Mouse (Mus musculus): ENCODE data around the gene Dzip1. TPM values are rescaled to one million over a fixed set of nuclear protein-coding genes. Genes with fewer than 3 reads are reported as not detected.

The Dzip1 gene
- total RNA-seq, 2 experiments from 2014 or later = 2.1 to 3.3 TPM

DNA sequence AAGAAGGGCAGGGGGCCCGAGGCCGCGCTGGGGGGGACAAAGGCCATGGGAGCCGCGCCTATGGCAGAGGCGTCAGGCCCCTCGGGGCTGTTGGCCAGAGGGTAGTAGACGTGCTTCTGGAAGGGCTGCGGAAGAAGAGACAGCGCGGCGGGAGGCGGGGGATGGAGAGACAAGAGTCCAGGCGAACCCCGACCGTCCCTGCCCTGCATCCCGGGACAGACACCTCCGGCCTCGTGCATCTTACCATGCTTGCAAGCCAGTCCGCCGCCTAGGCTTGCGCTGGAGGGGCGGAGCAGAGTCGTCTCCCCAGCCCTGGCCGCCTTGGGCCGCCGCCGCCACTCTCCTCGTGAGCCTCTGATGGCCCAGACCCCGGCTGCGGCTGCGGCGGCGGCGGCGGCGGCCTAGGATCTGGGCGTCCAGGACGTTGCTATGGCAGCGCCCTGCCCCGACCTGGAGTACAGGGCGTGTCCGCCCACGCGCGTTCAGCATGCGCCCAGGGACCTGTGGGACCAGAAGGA, 2.5 kb downstream of the Dzip1 start:
- DNase-seq = peak in 1 of 2 experiments; percentile 21

GRCm38 (mm10) chr14:118922251-118922650, 3.0 kb downstream of the Dzip1 start:
- no peak for DNase-seq

- DNase-seq = no peak
These were observed 4.6 kb downstream of the Dzip1 start for GRCm38 (mm10) chr14:118920654-118921053.

DNA sequence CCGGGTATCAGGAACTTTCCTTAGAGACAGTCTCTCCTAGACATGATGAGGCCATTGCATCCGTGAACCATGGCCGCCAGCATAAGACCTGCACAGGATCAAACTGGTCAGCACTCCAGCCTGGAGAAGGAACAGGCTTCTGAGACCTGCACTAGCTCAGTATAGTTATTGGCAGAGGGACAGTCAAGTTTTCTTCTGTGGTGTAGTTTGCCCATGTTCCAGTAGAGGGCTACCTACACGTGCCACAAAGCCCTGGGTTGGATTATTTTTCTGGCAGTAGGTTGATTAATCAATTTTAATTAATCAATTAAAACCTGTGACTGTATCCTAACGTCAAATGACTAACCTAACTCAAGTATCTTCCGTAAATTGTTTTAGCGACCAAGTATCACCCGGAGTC, 6.2 kb downstream of the Dzip1 start:
- peak in 1 of 2 experiments; percentile 15 for DNase-seq

DNA sequence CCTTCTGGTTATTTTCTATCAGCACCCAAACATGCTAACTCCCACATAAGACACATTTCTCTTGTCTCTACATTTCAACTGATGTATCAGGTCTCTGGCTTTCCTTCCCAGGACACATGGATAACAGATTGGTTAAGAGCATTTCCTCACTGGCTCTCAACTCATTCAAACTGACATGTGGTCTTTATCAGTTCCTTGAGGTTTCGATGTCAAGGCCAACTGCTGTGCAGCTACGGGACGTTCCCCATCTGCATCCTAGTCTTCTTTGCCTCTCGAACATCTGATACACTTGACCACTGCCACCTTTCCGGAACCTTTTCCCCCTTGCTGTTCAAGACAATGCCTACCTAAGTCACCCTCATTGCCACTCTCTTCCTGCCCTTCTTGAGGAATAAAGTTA, 11.6 kb downstream of the Dzip1 start:
- DNase-seq = no peak

DNA sequence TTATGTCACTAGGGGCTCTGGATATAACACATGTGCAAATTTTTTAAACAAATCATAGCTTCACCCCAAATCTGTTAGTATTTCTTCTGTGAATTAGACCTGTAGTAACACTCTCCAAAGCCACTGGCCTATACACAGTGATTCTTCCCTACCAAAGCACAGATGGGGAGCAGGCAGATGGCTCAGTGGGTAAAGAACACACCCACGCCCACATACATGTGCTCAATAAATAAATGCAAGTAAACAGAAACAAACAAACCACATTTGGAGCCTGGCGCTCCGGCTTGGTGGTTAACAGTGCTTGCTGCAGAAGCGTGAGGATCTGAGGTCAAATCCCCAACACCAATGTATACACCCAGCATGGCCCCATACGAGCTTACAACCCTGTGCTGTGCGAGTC, 13.7 kb downstream of the Dzip1 start:
- DNase-seq = no peak

DNA sequence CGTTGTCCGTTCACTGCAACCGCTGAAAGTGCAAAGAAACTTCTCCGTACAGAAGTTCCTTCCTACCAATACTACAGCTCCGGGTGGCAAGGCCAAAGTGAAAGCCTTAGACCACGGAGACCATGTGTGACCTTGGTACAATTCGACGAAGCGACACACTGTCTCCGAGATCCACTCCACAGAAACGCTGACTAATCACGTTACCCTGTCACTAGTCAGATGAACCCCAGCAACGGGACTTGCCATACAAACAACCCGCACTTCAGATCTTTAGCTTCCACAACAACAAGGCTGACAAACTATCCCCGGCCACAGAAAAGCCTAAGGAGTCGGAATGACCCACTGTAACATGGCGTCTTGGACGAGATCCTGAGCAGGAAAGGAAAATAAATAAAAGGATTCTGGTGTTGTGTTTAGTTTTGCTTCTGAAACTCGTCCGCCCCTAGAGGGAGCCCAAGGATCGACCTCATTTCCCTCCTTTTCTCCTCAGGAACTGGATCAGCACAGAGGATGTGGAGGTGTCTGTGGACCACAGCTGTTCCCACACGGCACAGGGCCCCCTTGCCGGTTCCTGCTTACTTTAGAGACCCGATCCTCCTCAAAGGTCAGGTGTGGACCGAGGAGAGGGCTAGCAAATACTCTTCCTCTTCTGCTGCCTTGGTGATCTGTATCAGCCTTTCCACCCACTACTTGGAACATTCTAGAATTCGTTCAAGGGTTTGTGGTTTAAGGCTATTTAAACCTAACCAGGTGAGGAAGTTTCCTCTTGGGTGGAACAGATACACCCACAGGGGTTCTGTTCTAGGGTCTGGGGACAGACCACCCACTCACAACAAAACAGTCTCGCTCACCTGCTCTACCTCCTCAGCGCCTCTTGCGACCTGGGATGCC, 14.7 kb downstream of the Dzip1 start:
- DNase-seq = peak; percentile 77 to 89

DNA sequence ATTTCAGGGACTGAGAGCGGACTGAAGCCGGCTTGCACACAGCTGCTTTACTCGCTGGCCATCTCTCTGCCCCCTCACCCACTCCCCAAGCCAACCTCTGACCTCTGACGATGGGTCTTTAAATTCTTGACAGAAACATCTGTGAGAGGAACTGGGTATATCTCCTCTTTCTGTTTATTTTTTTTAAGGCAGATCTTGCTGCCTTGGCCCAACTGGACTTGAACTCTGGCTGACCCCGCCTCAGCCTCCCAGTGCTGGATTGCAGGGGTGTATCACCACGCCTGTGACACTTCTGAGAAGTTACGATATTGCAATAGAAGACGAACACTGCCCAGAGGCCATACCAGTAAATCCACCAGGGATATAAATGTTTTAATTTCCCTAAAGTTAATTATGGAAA, 15.4 kb downstream of the Dzip1 start:
- peak; percentile 45 to 58 for DNase-seq

GRCm38 (mm10) chr14:118907592-118907991, 17.7 kb downstream of the Dzip1 start:
- no peak for DNase-seq

GRCm38 (mm10) chr14:118903867-118904562, 21.2 kb downstream of the Dzip1 start:
- DNase-seq = no peak

DNA sequence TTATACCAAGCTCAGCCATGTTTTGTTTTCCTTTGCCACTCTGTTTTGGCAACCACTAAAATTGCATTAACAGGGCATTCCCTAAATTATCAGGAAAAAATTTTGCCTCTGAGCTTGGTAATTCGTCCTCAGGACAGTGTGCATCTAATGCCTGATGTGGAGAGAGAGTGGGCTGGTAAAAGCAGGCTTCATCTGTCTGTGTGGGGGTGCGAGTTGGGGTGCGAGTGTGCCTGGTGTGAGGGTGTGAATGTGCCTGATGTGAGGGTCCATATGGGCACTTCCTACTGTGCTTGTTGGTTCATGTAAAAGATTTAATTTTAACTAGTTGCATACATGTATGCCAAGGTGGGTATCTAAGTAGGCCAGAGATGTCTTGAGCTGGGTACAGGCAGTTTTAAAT, 21.9 kb downstream of the Dzip1 start:
- DNase-seq = no peak

GRCm38 (mm10) chr14:118900911-118901310, 24.3 kb downstream of the Dzip1 start:
- DNase-seq = no peak

- no peak for DNase-seq
These were observed 25.3 kb downstream of the Dzip1 start for GRCm38 (mm10) chr14:118899940-118900339.

DNA sequence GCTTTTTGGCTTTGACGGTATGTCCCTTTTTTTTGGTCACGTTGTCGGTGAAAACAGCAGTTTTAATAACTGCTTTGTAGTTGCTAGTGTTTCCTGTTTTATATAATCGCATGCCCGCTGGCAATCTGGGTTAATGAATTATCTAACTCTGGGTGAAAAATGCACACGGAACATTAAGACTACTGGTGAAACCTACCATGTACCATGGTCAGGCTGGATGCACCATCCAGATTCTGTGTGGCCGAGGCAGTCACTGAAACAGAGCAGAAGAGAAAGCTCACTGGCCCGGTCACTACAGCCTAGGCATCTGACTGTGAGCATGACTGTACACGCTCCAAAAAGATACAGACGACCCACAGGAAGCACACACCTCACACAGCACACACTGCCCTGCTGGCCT, 29.6 kb downstream of the Dzip1 start:
- no peak for DNase-seq

DNA sequence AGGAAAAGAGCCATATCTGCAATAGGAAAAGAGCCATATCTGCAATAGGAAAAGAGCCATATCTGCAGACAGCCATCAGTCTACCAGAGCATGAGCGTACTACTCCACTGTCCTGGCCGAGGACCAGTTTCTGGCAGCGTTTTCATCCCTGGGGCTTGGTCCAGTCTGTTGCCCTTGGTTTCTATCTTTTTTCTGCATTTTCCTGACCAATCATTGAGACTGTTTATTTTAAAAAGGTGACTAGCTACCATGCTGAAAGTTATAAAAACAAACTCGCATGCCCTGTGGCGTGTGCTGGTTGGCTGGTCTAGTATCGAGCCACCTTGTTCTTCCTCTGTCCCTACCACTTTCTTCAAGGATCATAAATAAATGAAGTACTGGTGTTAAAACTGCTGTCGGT, 30.0 kb downstream of the Dzip1 start:
- no peak for DNase-seq

DNA sequence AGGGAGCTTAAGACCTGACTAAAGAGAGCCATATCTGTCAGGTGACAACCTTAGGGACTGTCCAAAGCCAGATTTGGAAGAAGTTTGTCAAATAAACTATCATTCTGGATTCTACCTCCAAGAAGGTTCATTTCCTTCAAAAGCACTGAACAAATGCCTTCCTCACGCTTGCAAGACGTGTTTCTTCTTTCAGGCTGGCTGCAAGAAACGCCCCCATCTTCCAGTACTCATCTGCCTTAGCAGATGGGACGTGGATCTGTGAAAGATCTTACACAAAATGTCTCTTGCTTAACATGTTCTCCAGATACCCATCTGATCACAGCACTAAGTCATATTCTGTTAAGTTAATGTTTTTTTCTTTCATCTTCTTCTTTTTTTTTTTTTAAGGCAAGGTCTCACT, 35.2 kb downstream of the Dzip1 start:
- DNase-seq = no peak

DNA sequence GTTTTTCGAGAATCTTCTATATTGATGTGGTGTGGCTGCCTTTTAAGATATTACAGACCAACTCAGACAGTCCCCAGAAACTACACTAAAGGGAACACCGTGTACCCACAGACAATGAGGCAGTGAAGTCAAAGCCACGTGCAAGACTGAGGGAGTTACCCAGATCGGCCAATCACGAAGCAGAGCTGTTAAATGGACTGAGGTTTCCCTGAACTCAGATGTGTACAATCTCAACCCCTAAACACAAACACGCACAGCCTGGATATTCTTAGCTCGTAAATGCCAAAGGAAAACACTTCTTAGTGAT, 41.1 kb downstream of the Dzip1 start:
- no peak for DNase-seq

- DNase-seq = no peak
These were observed 41.7 kb downstream of the Dzip1 start for GRCm38 (mm10) chr14:118883344-118884249.

- DNase-seq = no peak
These were observed 44.6 kb downstream of the Dzip1 start for GRCm38 (mm10) chr14:118880696-118881095.

GRCm38 (mm10) chr14:118878346-118878910, 46.8 kb downstream of the Dzip1 start:
- DNase-seq = no peak

DNA sequence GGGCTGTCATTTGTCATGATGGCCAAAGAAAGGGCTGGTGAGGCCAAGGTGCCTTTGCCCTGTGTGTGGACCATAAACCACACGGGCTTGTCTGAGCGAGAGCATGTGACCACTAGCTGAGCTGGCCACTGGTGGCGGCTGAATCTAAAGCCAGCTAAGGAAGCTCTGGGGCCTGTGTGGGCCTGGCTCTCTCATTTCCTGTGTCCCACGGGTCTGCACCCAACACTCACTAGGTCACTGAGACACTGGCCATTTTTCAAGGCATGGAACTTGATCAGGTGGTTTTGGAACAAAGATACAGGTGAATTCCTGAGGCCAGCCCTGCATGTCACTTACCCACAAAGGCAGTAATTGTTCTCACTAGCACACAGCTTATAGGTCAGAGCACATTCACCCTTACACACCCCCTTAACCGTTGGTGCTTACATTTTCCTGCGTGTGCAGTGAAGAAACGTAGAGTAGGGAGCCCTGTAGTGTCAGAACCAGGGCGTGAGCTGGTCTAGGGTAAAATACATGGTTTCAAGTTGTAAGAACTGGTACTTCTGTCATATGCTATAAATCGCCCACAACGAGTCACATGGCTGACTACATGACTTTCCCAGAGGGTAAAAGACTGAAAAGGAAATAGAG, 50.4 kb downstream of the Dzip1 start:
- DNase-seq = no peak

GRCm38 (mm10) chr14:118874126-118874525, 51.1 kb downstream of the Dzip1 start:
- DNase-seq = no peak

Data from heart, adult 18-20 months (tissue).